Mouse (Mus musculus) spleen, adult 2 months (tissue): Measurements from ENCODE around the gene Iqcd. TPM values are rescaled to one million over a fixed set of nuclear protein-coding genes. Genes with fewer than 3 reads are reported as not detected.

Experiments
- DNase-seq, 2 experiments: peaks; one replicate each; pipeline versions ENCODE4 v3.0.0 to v3.0.0-alpha.2; 2012 to 2021; ENCODE audit warnings: low spot score in 2 of 2, low read depth in 1 of 2
- H3K27ac ChIP-seq: fragments of 200-500 bp; 2 replicates; pipeline ENCODE4 v1.5.1; 2012; ENCODE audit warnings: low read length, inconsistent platforms; ENCODE audit not compliant: insufficient read depth
- H3K27me3 ChIP-seq: fragments of 200-500 bp; 2 replicates; pipeline ENCODE4 v1.6.1; 2012; ENCODE audit warnings: mild to moderate bottlenecking, moderate library complexity, low read length, inconsistent platforms; ENCODE audit not compliant: control insufficient read depth, insufficient read depth
- H3K36me3 ChIP-seq: fragments of 200-500 bp; 2 replicates; pipeline ENCODE4 v1.6.1; 2012; ENCODE audit warnings: mild to moderate bottlenecking, low read length, inconsistent platforms; ENCODE audit not compliant: control insufficient read depth, insufficient read depth
- H3K4me1 ChIP-seq: fragments of 200-500 bp; 2 replicates; pipeline ENCODE4 v1.6.1; 2011; ENCODE audit warnings: inconsistent platforms; ENCODE audit not compliant: control insufficient read depth, insufficient read depth, insufficient read length
- H3K4me3 ChIP-seq: fragments of 200-500 bp; 2 replicates; pipeline ENCODE4 v1.5.1; 2011; ENCODE audit warnings: mild to moderate bottlenecking, inconsistent platforms; ENCODE audit not compliant: insufficient read depth, insufficient read length; ENCODE audit errors: extremely low read depth
- CTCF ChIP-seq: fragments of 200-500 bp; IDR thresholded peaks from 2 replicates; pipeline ENCODE4 v1.5.1; 2011; ENCODE audit warnings: mild to moderate bottlenecking, inconsistent platforms; ENCODE audit not compliant: insufficient read depth, insufficient read length, insufficient replicate concordance; ENCODE audit errors: extremely low read depth
- POLR2A ChIP-seq: fragments of 200-500 bp; IDR thresholded peaks from 2 replicates; pipeline ENCODE4 v1.6.1; 2011; ENCODE audit warnings: low read depth, low read length, inconsistent platforms
- WGBS: fragments of 180-500 bp; shearing (Covaris S2); methylation state at CpG from one replicate; pipeline ENCODE4 v1.1.7; 2018; 5-methylcytosine and 5-hydroxymethylcytosine counted together
- polyA plus RNA-seq: library from polyadenylated mRNA; depleted of rRNA; stranded (reverse); fragments of >200 nt; gene quantifications from 2 replicates; pipeline ENCODE4 v1.2.3, GENCODE M21; 2012; rRNA removed

Iqcd gene
- polyA plus RNA-seq, 1 experiment = 0.40 TPM

- DNase-seq = no peak
- WGBS = 91% methylated on average over 2 of the region's 2 CpGs
- TF ChIP-seq CTCF (no peak), POLR2A (no peak)
- Histone ChIP-seq H3K27ac (no peak overlapping the region), H3K36me3 (no peaks in the 10 kb centered on the region), H3K4me3 (no peak overlapping the region), H3K27me3 (no peaks in the 10 kb centered on the region), H3K4me1 (peaks cover 12% of the 10 kb centered on the region; the same call in 1 of the 2 replicates)
These were observed 65.1 kb downstream of the Iqcd start for GRCm38 (mm10) chr5:120653873-120654272.

GRCm38 (mm10) chr5:120656281-120656751 lies 67.5 kb downstream of the Iqcd start:
- H3K27ac ChIP-seq = no peak overlapping the region
- TF ChIP-seq CTCF = no peak
- TF ChIP-seq POLR2A = no peak
- no peak overlapping the region for H3K4me3 ChIP-seq
- no peak for DNase-seq
- no peaks in the 10 kb centered on the region for H3K36me3 ChIP-seq
- WGBS = 91% methylated on average over 12 of the region's 12 CpGs
- no peaks in the 10 kb centered on the region for H3K27me3 ChIP-seq
- peaks cover 7% of the 10 kb centered on the region; the same call in 1 of the 2 replicates for H3K4me1 ChIP-seq

Other genes with a start within 250 kb of the Iqcd start
- gene Lhx5, start 157.3 kb upstream of the Iqcd start, polyA plus RNA-seq = not detected in 2 replicates
- gene Sdsl, start 116.2 kb upstream of the Iqcd start, polyA plus RNA-seq = 4.0 and 4.6 TPM in 2 replicates
- gene Sds, start 112.5 kb upstream of the Iqcd start, polyA plus RNA-seq = not detected in 2 replicates
- 34.7 and 35.6 TPM in 2 replicates for gene Plbd2, start 85.4 kb upstream of the Iqcd start, polyA plus RNA-seq
- gene Slc8b1, start 77.8 kb upstream of the Iqcd start, polyA plus RNA-seq = 52.0 and 56.4 TPM in 2 replicates
- 54.5 and 58.8 TPM in 2 replicates for gene Tpcn1, start 343 bp upstream of the Iqcd start, polyA plus RNA-seq
- gene Rita1, start 23.6 kb downstream of the Iqcd start, polyA plus RNA-seq = 8.0 and 8.8 TPM in 2 replicates
- 80.8 and 131 TPM in 2 replicates for gene Ddx54, start 23.7 kb downstream of the Iqcd start, polyA plus RNA-seq
- not detected in 2 replicates for gene Cfap73, start 45.2 kb downstream of the Iqcd start, polyA plus RNA-seq
- gene Rasal1, start 59.8 kb downstream of the Iqcd start, polyA plus RNA-seq = 14.9 and 18.9 TPM in 2 replicates
- 264 and 351 TPM in 2 replicates for gene Dtx1, start 122.9 kb downstream of the Iqcd start, polyA plus RNA-seq
- 7.2 and 9.0 TPM in 2 replicates for gene Oas2, start 160.8 kb downstream of the Iqcd start, polyA plus RNA-seq
- 15.2 and 16.3 TPM in 2 replicates for gene Oas3, start 188.6 kb downstream of the Iqcd start, polyA plus RNA-seq
- gene Oas1e, start 206.5 kb downstream of the Iqcd start, polyA plus RNA-seq = 0.08 and 0.20 TPM in 2 replicates
- 5.4 and 6.2 TPM in 2 replicates for gene Oas1c, start 223.5 kb downstream of the Iqcd start, polyA plus RNA-seq